ENCODE assay signal across 17 mouse cellular contexts in the genomic region with DNA sequence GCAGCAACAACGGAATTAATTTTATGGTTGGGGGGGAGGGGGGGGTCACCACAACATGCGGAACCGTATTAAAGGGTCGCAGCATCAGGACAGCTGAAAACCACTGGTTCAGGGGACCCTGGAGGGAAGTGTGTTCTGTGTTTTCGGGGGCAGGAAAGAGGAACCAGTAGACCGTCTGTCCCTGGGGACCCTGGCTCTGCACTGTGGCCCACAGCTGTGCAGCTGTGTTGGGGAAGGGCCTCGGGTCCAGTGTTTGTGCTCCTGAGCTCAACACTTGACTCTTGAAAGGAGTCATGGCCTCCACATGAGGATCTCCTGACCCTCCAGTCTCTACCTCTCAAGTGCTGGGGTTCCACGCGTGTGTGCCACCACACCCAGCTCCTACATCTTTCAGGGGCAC.
A peak's percentile ranks its signal among the peaks of the same experiment; 100 is the strongest.
DNase-seq lines count a peak whose midpoint lies in the region; ATAC-seq lines count a peak whose summit lies in the region.
"Had no signal": no experiment of that assay in that cellular context is flagged by ENCODE, and none has a peak within 500 bp of the region (broad histone marks: within the 10 kb centered on the region; RNA-seq: fewer than 3 reads in every experiment).

No protein-coding gene starts in this region.

- H3K36me3 ChIP-seq in heart, embryonic 11.5 days (ENCODE audit: control insufficient read depth, insufficient read depth, low read length), result no peaks in the 10 kb centered on the region
- no peaks in the 10 kb centered on the region for H3K36me3 ChIP-seq in intestine, embryonic 16.5 days (ENCODE audit: control insufficient read depth, insufficient read depth, low read length)
- H3K36me3 ChIP-seq: embryonic facial prominence, embryonic 12.5 days; heart, embryonic 13.5 days; midbrain, embryonic 10.5 days; stomach, embryonic 15.5 days had no signal

- intact Hi-C loops in heart, postnatal 14 days (cut with DNase I), result no loop called here

- H3K4me3 ChIP-seq in heart, embryonic 11.5 days (ENCODE audit: low read depth, low read length), result no peak overlapping the region
- H3K4me3 ChIP-seq in intestine, embryonic 16.5 days (ENCODE audit: low read length), result no peak overlapping the region
- H3K4me3 ChIP-seq: embryonic facial prominence, embryonic 12.5 days; heart, embryonic 13.5 days; left cerebral cortex, adult 2 months; midbrain, embryonic 10.5 days; stomach, embryonic 15.5 days had no signal

- DNase-seq in heart, postnatal 14 days, result peak; percentile 45 to 47
- DNase-seq in T-cell, adult 2 months (ENCODE audit: low spot score), result peak; percentile 6
- peak; percentile 78 to 80 for DNase-seq in spleen, adult 18-20 months
- DNase-seq in cerebellum, postnatal 25 days, result no peak
- DNase-seq in right cerebral cortex, postnatal 4 days, result no peak
- DNase-seq in right cerebral cortex, adult 18-20 months, result no peak
- DNase-seq: adrenal gland, postnatal 10 days; cerebellum, adult 11 months; kidney, postnatal 4 days; thymus, postnatal 4 days had no signal

- no peak overlapping the region for H3K9ac ChIP-seq in heart, embryonic 11.5 days (ENCODE audit: low read depth, low read length)
- H3K9ac ChIP-seq in intestine, embryonic 16.5 days (ENCODE audit: low read depth, low read length), result peak overlapping the region; percentile 44; the same call in 1 of the 2 replicates
- H3K9ac ChIP-seq: embryonic facial prominence, embryonic 12.5 days; heart, embryonic 13.5 days; stomach, embryonic 15.5 days had no signal

- H3K4me2 ChIP-seq in heart, embryonic 11.5 days, result no peak overlapping the region
- H3K4me2 ChIP-seq in intestine, embryonic 16.5 days (ENCODE audit: low read depth, low read length), result no peak overlapping the region
- H3K4me2 ChIP-seq: embryonic facial prominence, embryonic 12.5 days; heart, embryonic 13.5 days; stomach, embryonic 15.5 days had no signal

- ATAC-seq in heart, embryonic 11.5 days (replicated peaks; ENCODE audit: insufficient number of reproducible peaks, low FRiP score, low TSS enrichment), result no peak
- ATAC-seq in intestine, embryonic 16.5 days, result no peak

- 79% methylated on average over 9 of the region's 9 CpGs for WGBS in heart, embryonic 11.5 days (ENCODE audit: insufficient replicate concordance)
- 65% methylated on average over 9 of the region's 9 CpGs for WGBS in intestine, embryonic 16.5 days

- no peak overlapping the region for H3K27ac ChIP-seq in heart, embryonic 11.5 days (ENCODE audit: low read depth, low read length)
- peak overlapping the region; percentile 17 for H3K27ac ChIP-seq in intestine, embryonic 16.5 days (ENCODE audit: low read length)
- H3K27ac ChIP-seq: embryonic facial prominence, embryonic 12.5 days; heart, embryonic 13.5 days; left cerebral cortex, adult 2 months; midbrain, embryonic 10.5 days; stomach, embryonic 15.5 days had no signal

- H3K4me1 ChIP-seq in heart, embryonic 11.5 days (ENCODE audit: control insufficient read depth, insufficient read depth, low read length), result 0 out of 2 replicates have a peak, but pooled peaks cover 3% of the 10 kb centered on the region
- peaks cover 58% of the 10 kb centered on the region for H3K4me1 ChIP-seq in intestine, embryonic 16.5 days (ENCODE audit: control insufficient read depth, insufficient read depth, low read length)
- H3K4me1 ChIP-seq: embryonic facial prominence, embryonic 12.5 days had no signal

- H3K27me3 ChIP-seq in heart, embryonic 11.5 days (ENCODE audit: control insufficient read depth, insufficient read depth, low read length), result no peaks in the 10 kb centered on the region
- no peaks in the 10 kb centered on the region for H3K27me3 ChIP-seq in intestine, embryonic 16.5 days (replicated peaks; ENCODE audit: control insufficient read depth, insufficient read depth, low read length)
- H3K27me3 ChIP-seq: stomach, embryonic 15.5 days had no signal

- H3K9me3 ChIP-seq in heart, embryonic 11.5 days (replicated peaks; ENCODE audit: control insufficient read depth, low read length), result no peaks in the 10 kb centered on the region
- no peaks in the 10 kb centered on the region for H3K9me3 ChIP-seq in intestine, embryonic 16.5 days (ENCODE audit: control insufficient read depth, low read length)
- H3K9me3 ChIP-seq: embryonic facial prominence, embryonic 12.5 days; heart, embryonic 13.5 days; midbrain, embryonic 10.5 days; stomach, embryonic 15.5 days had no signal

Comparison
In these comparisons a context has a peak if more than half of its experiments do, and no peak if none do; other contexts are left out.
1. DNase-seq: peak in heart, postnatal 14 days (2 of 2), T-cell, adult 2 months (single experiment) and spleen, adult 18-20 months (2 of 2); none in cerebellum, postnatal 25 days (0 of 2), right cerebral cortex, postnatal 4 days (single experiment) and right cerebral cortex, adult 18-20 months (single experiment).